Mouse (Mus musculus) MEL (cell line): ENCODE data around the gene Prps1. TPM values are rescaled to one million over a fixed set of nuclear protein-coding genes. Genes with fewer than 3 reads are reported as not detected.

ENCODE experiments used
- DNase-seq: peaks from one replicate; pipeline ENCODE4 v3.0.0; 2011; ENCODE audit warnings: low read depth, low spot score
- H3K27ac ChIP-seq: 2 replicates; pipeline ENCODE4 v1.5.1; 2012; ENCODE audit warnings: low read depth, mild to moderate bottlenecking, control low read depth, low read length, moderate library complexity; ENCODE audit not compliant: control insufficient read depth
- H3K27me3 ChIP-seq, 2 experiments: fragments of 150-350 bp in 1 of 2; sonication (generic) in 1 of 2; 2 replicates each; pipeline ENCODE4 v1.6.1; 2012; ENCODE audit warnings: low read length in 2 of 2, mild to moderate bottlenecking in 2 of 2, improper control_type of control experiment in 1 of 2, moderate library complexity in 1 of 2; ENCODE audit not compliant: insufficient read depth in 2 of 2, control insufficient read depth in 1 of 2
- H3K36me3 ChIP-seq, 2 experiments: 2 replicates each; pipeline ENCODE4 v1.6.1; 2012 to 2014; ENCODE audit warnings: low read length in 2 of 2, improper control_type of control experiment in 1 of 2, inconsistent platforms in 1 of 2, mild to moderate bottlenecking in 1 of 2; ENCODE audit not compliant: insufficient read depth in 2 of 2, control insufficient read depth in 1 of 2
- H3K4me1 ChIP-seq, 2 experiments: fragments of 150-350 bp in 1 of 2; sonication (generic) in 1 of 2; 2 replicates each; pipeline ENCODE4 v1.6.1; 2012; ENCODE audit warnings: low read length in 2 of 2, improper control_type of control experiment in 1 of 2, mild to moderate bottlenecking in 1 of 2; ENCODE audit not compliant: insufficient read depth in 2 of 2, control insufficient read depth in 1 of 2
- H3K4me3 ChIP-seq, 2 experiments: fragments of 150-350 bp in 1 of 2; sonication (generic) in 1 of 2; 2 replicates each; pipeline ENCODE4 v1.5.1; 2012; ENCODE audit warnings: low read depth in 2 of 2, low read length in 2 of 2, mild to moderate bottlenecking in 2 of 2, moderate library complexity in 2 of 2, control low read depth in 1 of 2, improper control_type of control experiment in 1 of 2; ENCODE audit not compliant: control insufficient read depth in 1 of 2, insufficient read depth in 1 of 2
- H3K79me2 ChIP-seq: 2 replicates; pipeline ENCODE4 v1.6.1; 2012; ENCODE audit warnings: mild to moderate bottlenecking, low read length, moderate library complexity; ENCODE audit not compliant: control insufficient read depth, poor library complexity, insufficient read depth
- H3K9ac ChIP-seq: 2 replicates; pipeline ENCODE4 v1.6.1; 2012; ENCODE audit warnings: low read depth, mild to moderate bottlenecking, control low read depth, low read length, moderate library complexity; ENCODE audit not compliant: control insufficient read depth, poor library complexity, severe bottlenecking
- H3K9me3 ChIP-seq: fragments of 150-350 bp; sonication (generic); replicated peaks from 2 replicates; pipeline ENCODE4 v1.6.1; 2012; ENCODE audit warnings: mild to moderate bottlenecking, low read length, improper control_type of control experiment, moderate library complexity; ENCODE audit not compliant: insufficient read depth
- BHLHE40 ChIP-seq: IDR thresholded peaks from 2 replicates; pipeline ENCODE4 v1.6.1; 2012; ENCODE audit warnings: low read depth, mild to moderate bottlenecking, inconsistent platforms, low read length, improper control_type of control experiment, borderline replicate concordance
- CTCF ChIP-seq, 3 experiments: IDR thresholded peaks in 2 of 3; conservative IDR thresholded peaks in 1 of 3; 2 replicates each; pipeline ENCODE4 v1.5.1; 2011 to 2012; ENCODE audit warnings: low read length in 3 of 3, low read depth in 2 of 3, mild to moderate bottlenecking in 2 of 3, improper control_type of control experiment in 1 of 3, inconsistent platforms in 1 of 3, mixed read lengths in 1 of 3, moderate library complexity in 1 of 3; ENCODE audit not compliant: control insufficient read depth in 1 of 3, insufficient read depth in 1 of 3, poor library complexity in 1 of 3, severe bottlenecking in 1 of 3
- E2F4 ChIP-seq: IDR thresholded peaks from 2 replicates; pipeline ENCODE4 v1.6.1; 2011; ENCODE audit warnings: low read depth, low read length, improper control_type of control experiment, borderline replicate concordance
- ELF1 ChIP-seq: IDR thresholded peaks from 2 replicates; pipeline ENCODE4 v1.6.1; 2014; ENCODE audit warnings: low read depth, mild to moderate bottlenecking, inconsistent platforms, low read length, improper control_type of control experiment, moderate library complexity
- GATA1 ChIP-seq: IDR thresholded peaks from 2 replicates; pipeline ENCODE4 v1.6.1; 2011; ENCODE audit warnings: low read depth, low read length, improper control_type of control experiment
- HCFC1 ChIP-seq: IDR thresholded peaks from 2 replicates; pipeline ENCODE4 v1.6.1; 2012; ENCODE audit warnings: low read depth, mild to moderate bottlenecking, inconsistent platforms, low read length, improper control_type of control experiment, moderate library complexity
- MAZ ChIP-seq: IDR thresholded peaks from 2 replicates; pipeline ENCODE4 v1.6.1; 2012; ENCODE audit warnings: low read depth, mild to moderate bottlenecking, inconsistent platforms, low read length, improper control_type of control experiment
- MXI1 ChIP-seq: IDR thresholded peaks from 2 replicates; pipeline ENCODE4 v1.6.1; 2011; ENCODE audit warnings: mild to moderate bottlenecking, low read depth, low read length, improper control_type of control experiment
- MYC ChIP-seq: IDR thresholded peaks from 2 replicates; pipeline ENCODE4 v1.6.1; 2011; ENCODE audit warnings: low read depth, mild to moderate bottlenecking, low read length, improper control_type of control experiment, moderate library complexity
- NELFE ChIP-seq: IDR thresholded peaks from 2 replicates; pipeline ENCODE4 v1.6.1; 2011; ENCODE audit warnings: low read depth, low read length, improper control_type of control experiment
- RAD21 ChIP-seq: IDR thresholded peaks from 2 replicates; pipeline ENCODE4 v1.6.1; 2011; ENCODE audit warnings: mild to moderate bottlenecking, low read depth, low read length, improper control_type of control experiment
- TAL1 ChIP-seq: IDR thresholded peaks from 2 replicates; pipeline ENCODE4 v1.6.1; 2012; ENCODE audit warnings: mild to moderate bottlenecking, inconsistent platforms, low read length, moderate library complexity, mixed read lengths
- TCF12 ChIP-seq: IDR thresholded peaks from 2 replicates; pipeline ENCODE4 v1.6.1; 2014; ENCODE audit warnings: low read depth, mild to moderate bottlenecking, inconsistent platforms, low read length, improper control_type of control experiment, moderate library complexity
- UBTF ChIP-seq: IDR thresholded peaks from 2 replicates; pipeline ENCODE4 v1.6.1; 2012; ENCODE audit warnings: low read depth, mild to moderate bottlenecking, inconsistent platforms, low read length, improper control_type of control experiment, moderate library complexity, borderline replicate concordance; ENCODE audit not compliant: insufficient read depth
- USF2 ChIP-seq, 2 experiments: IDR thresholded peaks; 2 replicates each; pipeline ENCODE4 v1.6.1; 2011 to 2012; ENCODE audit warnings: improper control_type of control experiment in 2 of 2, low read length in 2 of 2, borderline replicate concordance in 1 of 2, inconsistent platforms in 1 of 2, low read depth in 1 of 2, mild to moderate bottlenecking in 1 of 2; ENCODE audit not compliant: insufficient read depth in 1 of 2
- ZC3H11A ChIP-seq: IDR thresholded peaks from 2 replicates; pipeline ENCODE4 v1.6.1; 2012; ENCODE audit warnings: low read depth, mild to moderate bottlenecking, inconsistent platforms, low read length, improper control_type of control experiment
- ZKSCAN1 ChIP-seq: IDR thresholded peaks from 2 replicates; pipeline ENCODE4 v1.6.1; 2012; ENCODE audit warnings: low read depth, mild to moderate bottlenecking, inconsistent platforms, low read length, improper control_type of control experiment, moderate library complexity
- ZMIZ1 ChIP-seq: IDR thresholded peaks from 2 replicates; pipeline ENCODE4 v1.6.1; 2012; ENCODE audit warnings: low read depth, mild to moderate bottlenecking, inconsistent platforms, low read length, improper control_type of control experiment, moderate library complexity
- polyA plus RNA-seq, 2 experiments: library from polyadenylated mRNA; stranded (reverse) in 1 of 2; unstranded in 1 of 2; fragments of >175 nt in 1 of 2; fragments of >200 nt in 1 of 2; gene quantifications; 2 replicates each; pipeline versions ENCODE4 v1.2.1 to v1.2.4; 2012; ENCODE audit warnings: low replicate concordance in 2 of 2, low read depth in 1 of 2; ENCODE audit not compliant: insufficient read length in 2 of 2, insufficient read depth in 1 of 2, missing spikeins in 1 of 2
- total RNA-seq: library from RNA; depleted of rRNA; stranded (reverse); fragments of 300-350 nt; gene quantifications from 2 replicates; pipeline ENCODE4 v1.2.3, GENCODE M21; 2012

Prps1 gene
- total and polyA plus RNA-seq, 3 experiments: 113 to 172 TPM; not detected in 1

GRCm38 (mm10) chrX:140511687-140512651, 55.6 kb downstream of the Prps1 start:
- Histone ChIP-seq H3K79me2 (no peaks in the 10 kb centered on the region), H3K4me3 (no peak overlapping the region), H3K4me1 (peaks cover 4 to 10% of the 10 kb centered on the region in 2 experiments), H3K9me3 (no peaks in the 10 kb centered on the region), H3K27me3 (no peaks in the 10 kb centered on the region), H3K36me3 (peaks cover 0 to 7% of the 10 kb centered on the region in 2 experiments; a peak in 2 of 4 replicates), H3K9ac (no peak overlapping the region), H3K27ac (no peak overlapping the region)
- no peak for TF ChIP-seq ZMIZ1
- no peak for TF ChIP-seq ZKSCAN1
- TF ChIP-seq E2F4: no peak
- no peak for TF ChIP-seq ELF1
- no peak for TF ChIP-seq HCFC1
- TF ChIP-seq MXI1: no peak
- TF ChIP-seq MYC: no peak
- TF ChIP-seq TCF12: no peak
- no peak for TF ChIP-seq GATA1
- no peak for TF ChIP-seq RAD21
- TF ChIP-seq TAL1: no peak
- no peak for TF ChIP-seq NELFE
- no peak for TF ChIP-seq BHLHE40
- no peak for TF ChIP-seq USF2 (IDR thresholded peaks at IDR 0.05; ENCODE audit: borderline replicate concordance in 1 of 2, insufficient read depth in 1 of 2, low read depth in 1 of 2, low read length in 2 of 2)
- no peak for TF ChIP-seq ZC3H11A
- TF ChIP-seq CTCF (IDR thresholded peaks at IDR 0.05 in 2 of 3, conservative IDR thresholded peaks at IDR 0.05 in 1 of 3; ENCODE audit: control insufficient read depth in 1 of 3, insufficient read depth in 1 of 3, low read depth in 2 of 3, low read length in 3 of 3, poor library complexity in 1 of 3, severe bottlenecking in 1 of 3): no peak
- no peak for TF ChIP-seq UBTF
- no peak for DNase-seq

GRCm38 (mm10) chrX:140513379-140513778, 57.0 kb downstream of the Prps1 start:
- peaks cover 4 to 10% of the 10 kb centered on the region in 2 experiments for H3K4me1 ChIP-seq
- H3K79me2 ChIP-seq: no peaks in the 10 kb centered on the region
- H3K36me3 ChIP-seq: peaks cover 0 to 7% of the 10 kb centered on the region in 2 experiments; a peak in 2 of 4 replicates
- TF ChIP-seq MAZ: no peak
- H3K27ac ChIP-seq: no peak overlapping the region
- DNase-seq: peak; percentile 32
- no peak overlapping the region for H3K4me3 ChIP-seq
- no peaks in the 10 kb centered on the region for H3K27me3 ChIP-seq
- H3K9ac ChIP-seq: no peak overlapping the region
- no peaks in the 10 kb centered on the region for H3K9me3 ChIP-seq
